Mouse (Mus musculus) bone marrow macrophage, adult 2 months (primary cell): Measurements from ENCODE around the gene Dcst2. TPM values are rescaled to one million over a fixed set of nuclear protein-coding genes. Genes with fewer than 3 reads are reported as not detected.

Experiments used
- H3K27ac ChIP-seq: 2 replicates; pipeline ENCODE4 v1.5.1; 2012; ENCODE audit warnings: low read depth, low read length; ENCODE audit not compliant: insufficient read depth
- H3K4me1 ChIP-seq: 2 replicates; pipeline ENCODE4 v1.6.1; 2012; ENCODE audit warnings: low read length; ENCODE audit not compliant: control insufficient read depth, insufficient read depth
- H3K4me3 ChIP-seq: 2 replicates; pipeline ENCODE4 v1.5.1; 2012; ENCODE audit warnings: mild to moderate bottlenecking, low read length, moderate library complexity; ENCODE audit not compliant: insufficient read depth
- CTCF ChIP-seq: IDR thresholded peaks from 2 replicates; pipeline ENCODE4 v1.5.1; 2012; ENCODE audit warnings: low read depth, mild to moderate bottlenecking, low read length, moderate library complexity
- POLR2A ChIP-seq: IDR thresholded peaks from 2 replicates; pipeline ENCODE4 v1.6.1; 2012; ENCODE audit warnings: mild to moderate bottlenecking, low read depth, low read length, borderline replicate concordance
- polyA plus RNA-seq: library from polyadenylated mRNA; stranded (reverse); fragments of >200 nt; gene quantifications from 2 replicates; pipeline ENCODE4 v1.2.4, GENCODE M21; 2012; ENCODE audit not compliant: missing spikeins, insufficient read depth, insufficient read length

Dcst2 gene
- polyA plus RNA-seq, 1 experiment, result not detected

GRCm38 (mm10) chr3:89356029-89356428 is 5.7 kb upstream of the Dcst2 start:
- no peak overlapping the region for H3K4me3 ChIP-seq
- peaks cover 17% of the 10 kb centered on the region for H3K4me1 ChIP-seq
- no peak overlapping the region for H3K27ac ChIP-seq
- no peak for TF ChIP-seq CTCF

DNA sequence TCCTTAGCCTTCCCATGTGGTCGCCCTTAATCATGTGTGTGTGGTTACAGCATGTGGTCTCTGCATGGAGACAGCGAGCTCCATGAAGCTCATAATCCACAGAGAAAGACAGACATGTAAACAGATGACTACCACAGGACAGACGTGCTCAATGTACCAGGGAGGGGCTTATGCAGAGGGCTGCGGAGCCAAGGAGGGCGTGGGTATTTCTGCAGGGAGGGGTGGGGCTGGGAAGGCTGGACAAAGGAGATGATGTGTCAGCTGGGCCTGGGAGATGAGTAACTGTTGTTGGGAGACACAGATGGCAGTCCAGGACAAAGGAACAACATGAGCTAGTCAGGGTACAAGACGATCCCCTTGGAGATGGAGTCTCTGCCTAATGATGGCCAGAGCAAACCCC is 2.1 kb upstream of the Dcst2 start:
- H3K27ac ChIP-seq, result no peak overlapping the region
- TF ChIP-seq CTCF, result no peak
- TF ChIP-seq POLR2A, result no peak
- H3K4me3 ChIP-seq, result no peak overlapping the region
- peaks cover 17% of the 10 kb centered on the region for H3K4me1 ChIP-seq

GRCm38 (mm10) chr3:89360237-89360636 is 1.5 kb upstream of the Dcst2 start:
- H3K4me1 ChIP-seq, result peaks cover 16% of the 10 kb centered on the region
- TF ChIP-seq CTCF (no peak), POLR2A (no peak)
- no peak overlapping the region; the same call in 1 of the 2 replicates for H3K27ac ChIP-seq
- no peak overlapping the region for H3K4me3 ChIP-seq

- H3K27ac ChIP-seq, result no peak overlapping the region
- no peak for TF ChIP-seq POLR2A
- TF ChIP-seq CTCF, result no peak
- no peak overlapping the region for H3K4me3 ChIP-seq
- peaks cover 9% of the 10 kb centered on the region for H3K4me1 ChIP-seq
These were observed 2.9 kb downstream of the Dcst2 start for GRCm38 (mm10) chr3:89364631-89365030.

- no peak within 1 kb of the TSS for H3K27ac ChIP-seq
- H3K4me3 ChIP-seq, result no peak within 1 kb of the TSS
- peaks cover 4% of the 10 kb centered on the region for H3K4me1 ChIP-seq
- TF ChIP-seq POLR2A (no peak), CTCF (no peak)
These were observed 3.3 kb downstream of the Dcst2 start, which contains the start of gene Dcst1 for GRCm38 (mm10) chr3:89365153-89365485. Gene Dcst1, minus strand, starts transcription at chr3:89365253.

GRCm38 (mm10) chr3:89365486-89366414 is 4.0 kb downstream of the Dcst2 start:
- Histone ChIP-seq H3K4me1 (peaks cover under 1% of the 10 kb centered on the region; the same call in 1 of the 2 replicates), H3K4me3 (no peak overlapping the region), H3K27ac (no peak overlapping the region)
- no peak for TF ChIP-seq CTCF
- TF ChIP-seq POLR2A, result no peak

DNA sequence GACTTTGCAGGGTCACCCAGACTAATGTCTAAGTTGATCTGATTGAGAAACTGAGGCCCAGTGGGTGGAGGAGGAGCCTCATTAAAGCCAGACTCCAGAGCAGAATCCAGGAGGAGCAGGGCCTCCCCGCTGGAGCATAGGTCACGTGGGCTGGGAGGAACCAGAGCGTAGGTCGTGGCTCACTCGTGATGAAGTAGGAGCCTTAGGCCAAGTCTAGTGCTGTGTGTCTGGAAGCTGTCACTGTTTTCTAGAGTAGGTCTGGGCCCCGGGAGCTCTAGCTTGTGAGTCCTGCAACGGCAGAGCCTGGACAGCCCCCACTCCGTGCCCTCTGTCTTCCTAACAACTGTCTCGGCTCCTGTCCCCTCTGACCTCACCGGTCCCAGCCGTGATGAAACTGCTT is 5.6 kb downstream of the Dcst2 start:
- H3K4me3 ChIP-seq, result no peak overlapping the region
- H3K27ac ChIP-seq, result no peak overlapping the region

GRCm38 (mm10) chr3:89373581-89374231 is 11.9 kb downstream of the Dcst2 start:
- no peak overlapping the region for H3K4me3 ChIP-seq
- peaks cover 10% of the 10 kb centered on the region for H3K4me1 ChIP-seq
- no peak overlapping the region for H3K27ac ChIP-seq
- no peak for TF ChIP-seq CTCF
- TF ChIP-seq POLR2A, result no peak

More for the DNA sequence above, 5.6 kb downstream of the Dcst2 start:
- no peaks in the 10 kb centered on the region for H3K4me1 ChIP-seq
- no peak for TF ChIP-seq POLR2A
- TF ChIP-seq CTCF, result no peak

- Histone ChIP-seq H3K27ac (no peak overlapping the region), H3K4me3 (no peak overlapping the region), H3K4me1 (peaks cover 16% of the 10 kb centered on the region)
- TF ChIP-seq CTCF (no peak), POLR2A (no peak)
These were observed 16.1 kb downstream of the Dcst2 start for GRCm38 (mm10) chr3:89377831-89378230.

DNA sequence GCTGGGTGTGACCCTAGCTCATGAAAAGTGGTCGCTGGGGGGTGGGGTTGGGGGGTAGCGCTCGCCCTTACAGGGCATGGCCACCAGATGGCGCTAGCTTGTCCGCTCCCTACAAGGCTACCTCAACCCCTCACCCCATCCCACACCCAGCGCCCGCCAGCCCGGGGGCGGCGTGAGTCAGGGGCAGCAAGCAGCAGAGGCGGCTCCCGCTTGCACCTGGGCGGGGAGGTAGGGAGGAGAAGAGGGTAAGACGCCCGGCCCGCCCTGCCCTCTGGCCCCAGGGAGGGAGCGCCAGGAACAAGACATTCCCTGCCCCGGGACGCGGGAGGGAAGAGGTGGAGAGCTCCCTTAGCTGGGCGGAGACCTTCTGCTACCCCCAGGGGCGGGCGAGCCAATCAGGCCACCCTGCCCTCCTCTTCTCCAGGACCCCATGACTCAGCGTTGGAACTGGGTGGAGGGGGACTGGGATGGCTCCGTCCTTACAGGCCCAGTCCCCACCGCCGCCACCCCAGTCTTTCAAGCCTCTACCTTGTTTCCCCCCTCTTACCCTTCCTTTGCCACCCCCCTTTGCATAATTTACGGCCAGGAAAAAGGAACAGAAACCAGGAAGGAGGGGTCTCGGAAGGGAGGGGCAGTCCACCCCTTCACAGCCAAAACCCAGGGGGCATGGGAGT is 16.8 kb downstream of the Dcst2 start:
- TF ChIP-seq CTCF, result peak; percentile 68
- no peak for TF ChIP-seq POLR2A
- H3K4me3 ChIP-seq, result no peak overlapping the region
- H3K27ac ChIP-seq, result no peak overlapping the region
- peaks cover 16% of the 10 kb centered on the region for H3K4me1 ChIP-seq
